Mouse (Mus musculus): ENCODE data around the gene Tab1. TPM values are rescaled to one million over a fixed set of nuclear protein-coding genes. Genes with fewer than 3 reads are reported as not detected.

The Tab1 gene
- total and polyA plus RNA-seq, 3 experiments, result 11.6 to 17.7 (median 12.0) TPM

DNA sequence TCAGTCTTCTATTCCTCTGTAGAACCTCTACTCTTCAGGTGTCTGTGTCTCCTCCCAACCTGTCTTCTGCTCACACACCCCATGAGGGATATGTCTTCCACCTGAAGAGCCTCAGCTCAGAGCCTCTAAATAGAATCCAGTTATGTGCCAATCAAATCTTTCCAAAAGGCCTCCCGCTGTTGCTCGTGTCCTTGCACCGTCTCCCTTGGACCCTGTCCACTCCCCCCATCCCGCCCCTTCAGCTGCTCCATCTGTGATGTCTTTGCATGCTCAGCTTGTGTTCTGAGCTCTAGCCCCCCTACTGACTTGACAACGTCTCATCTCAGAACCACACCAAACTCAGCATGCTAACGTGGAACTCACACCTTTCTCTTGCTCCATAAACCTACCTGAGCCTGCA is 1.5 kb upstream of the Tab1 start:
- Histone ChIP-seq H3K79me2 (replicated peaks; ENCODE audit: control insufficient read depth, extremely low read depth, insufficient read depth, poor library complexity, severe bottlenecking) (peaks cover 18% of the 10 kb centered on the region; the same call in 1 of the 2 replicates), H3K4me1 (ENCODE audit: control insufficient read depth in 1 of 2, insufficient read depth in 2 of 2) (peaks cover 6 to 27% of the 10 kb centered on the region in 2 experiments), H3K4me2 (ENCODE audit: insufficient read depth, low read depth, poor library complexity, severe bottlenecking) (no peak overlapping the region), H3K36me3 (replicated peaks in 1 of 2; ENCODE audit: control insufficient read depth in 1 of 2, insufficient read depth in 1 of 2, low read length in 1 of 2) (peaks cover under 1 to 8% of the 10 kb centered on the region in 2 experiments), H3K9me3 (replicated peaks; ENCODE audit: low read length) (no peaks in the 10 kb centered on the region), H3K9ac (ENCODE audit: insufficient read depth, low read depth) (no peak overlapping the region), H3K27ac (ENCODE audit: insufficient read depth, low read depth) (no peak overlapping the region), H3K4me3 (replicated peaks in 1 of 3; ENCODE audit: low read depth in 2 of 3, low read length in 2 of 3, poor library complexity in 1 of 3) (no peak overlapping the region), H3K27me3 (replicated peaks) (no peaks in the 10 kb centered on the region)
- in situ Hi-C loops (cut with MboI; ENCODE audit: low pct_ligation_motif_present, low pct_unique_long_range_greater_than_20kb, low sequenced_read_pairs), result no loop called here
- DNase-seq (ENCODE audit: extremely low read depth), result no peak
- dilution Hi-C loops (cut with MboI; ENCODE audit: extremely low pct_ligation_motif_present, extremely low pct_unique_long_range_greater_than_20kb, low sequenced_read_pairs), result no loop called here
- TF ChIP-seq ZKSCAN1 (IDR thresholded peaks at IDR 0.05; ENCODE audit: borderline replicate concordance, low read depth, low read length), result no peak
- no peak for TF ChIP-seq UBTF (IDR thresholded peaks at IDR 0.05; ENCODE audit: low read depth, low read length)
- TF ChIP-seq TCF12 (IDR thresholded peaks at IDR 0.05; ENCODE audit: low read depth, low read length), result no peak
- TF ChIP-seq NRF1 (IDR thresholded peaks at IDR 0.05; ENCODE audit: low read depth, low read length), result no peak
- TF ChIP-seq ZMIZ1 (IDR thresholded peaks at IDR 0.05; ENCODE audit: low read depth, low read length), result no peak
- no peak for TF ChIP-seq PAX5 (IDR thresholded peaks at IDR 0.05; ENCODE audit: low read length)
- TF ChIP-seq ETS1 (conservative IDR thresholded peaks at IDR 0.05; ENCODE audit: low read depth, low read length), result no peak
- TF ChIP-seq NELFE (IDR thresholded peaks at IDR 0.05; ENCODE audit: low read depth, low read length), result no peak
- no peak for TF ChIP-seq POLR2AphosphoS2 (IDR thresholded peaks at IDR 0.05; ENCODE audit: low read depth, low read length)
- TF ChIP-seq IRF4 (IDR thresholded peaks at IDR 0.05; ENCODE audit: low read depth, low read length), result no peak
- no peak for TF ChIP-seq RAD21 (IDR thresholded peaks at IDR 0.05; ENCODE audit: low read depth, low read length)
- TF ChIP-seq EP300 (IDR thresholded peaks at IDR 0.05; ENCODE audit: low read length), result no peak
- no peak for TF ChIP-seq ELF1 (IDR thresholded peaks at IDR 0.05; ENCODE audit: low read depth, low read length)
- TF ChIP-seq MXI1 (IDR thresholded peaks at IDR 0.05; ENCODE audit: low read depth, low read length), result no peak
- TF ChIP-seq SMC3 (IDR thresholded peaks at IDR 0.05; ENCODE audit: low read depth, low read length), result no peak
- TF ChIP-seq E2F4 (IDR thresholded peaks at IDR 0.05; ENCODE audit: insufficient replicate concordance, low read depth, low read length), result no peak
- TF ChIP-seq POLR2A (IDR thresholded peaks at IDR 0.05; ENCODE audit: low read depth, low read length), result no peak
- TF ChIP-seq MYC (IDR thresholded peaks at IDR 0.05; ENCODE audit: low read depth, low read length), result no peak
- TF ChIP-seq JUN (IDR thresholded peaks at IDR 0.05; ENCODE audit: insufficient read depth, low read depth, low read length), result no peak

DNA sequence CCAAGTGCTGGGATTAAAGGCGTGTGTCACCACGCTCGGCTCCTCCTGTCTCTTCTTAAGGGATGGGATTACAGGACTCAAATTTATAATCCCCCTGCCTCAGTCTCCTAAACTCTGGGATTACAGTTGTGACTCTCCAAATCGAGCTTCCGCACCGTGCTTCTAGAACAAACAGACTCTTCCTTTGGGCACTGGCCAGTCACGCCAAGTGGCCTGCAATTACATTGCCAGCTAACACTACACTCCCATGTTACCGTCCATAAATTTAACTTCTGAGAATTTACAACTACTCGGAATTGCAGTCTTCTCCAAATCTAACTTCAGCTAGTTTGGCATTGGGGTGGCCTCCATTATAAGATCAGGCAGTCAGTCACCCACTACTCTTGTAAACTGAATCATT is 475 bp upstream of the Tab1 start:
- peak overlapping the region in 1 of 3 experiments; percentile 78 for H3K4me3 ChIP-seq (replicated peaks in 1 of 3; ENCODE audit: low read depth in 2 of 3, low read length in 2 of 3, poor library complexity in 1 of 3)
- H3K27me3 ChIP-seq (replicated peaks), result no peaks in the 10 kb centered on the region
- peaks cover 6 to 34% of the 10 kb centered on the region in 2 experiments for H3K4me1 ChIP-seq (ENCODE audit: control insufficient read depth in 1 of 2, insufficient read depth in 2 of 2)

More for the DNA sequence above, 475 bp upstream of the Tab1 start:
- peaks cover 19% of the 10 kb centered on the region; the same call in 1 of the 2 replicates for H3K79me2 ChIP-seq (replicated peaks; ENCODE audit: control insufficient read depth, extremely low read depth, insufficient read depth, poor library complexity, severe bottlenecking)
- H3K27ac ChIP-seq (ENCODE audit: insufficient read depth, low read depth), result no peak overlapping the region
- peaks cover 3 to 18% of the 10 kb centered on the region in 2 experiments for H3K36me3 ChIP-seq (replicated peaks in 1 of 2; ENCODE audit: control insufficient read depth in 1 of 2, insufficient read depth in 1 of 2, low read length in 1 of 2)
- no peaks in the 10 kb centered on the region for H3K9me3 ChIP-seq (replicated peaks; ENCODE audit: low read length)
- 0 out of 2 replicates have a peak overlapping the region, but pooled peaks have one; percentile 36 for H3K9ac ChIP-seq (ENCODE audit: insufficient read depth, low read depth)
- peak overlapping the region; percentile 65; the same call in 1 of the 2 replicates for H3K4me2 ChIP-seq (ENCODE audit: insufficient read depth, low read depth, poor library complexity, severe bottlenecking)
- in situ Hi-C loops (cut with MboI; ENCODE audit: low pct_ligation_motif_present, low pct_unique_long_range_greater_than_20kb, low sequenced_read_pairs), result no loop called here
- dilution Hi-C loops (cut with MboI; ENCODE audit: extremely low pct_ligation_motif_present, extremely low pct_unique_long_range_greater_than_20kb, low sequenced_read_pairs), result no loop called here
- no peak for TF ChIP-seq USF2 (conservative IDR thresholded peaks at IDR 0.05; ENCODE audit: low read depth, low read length)
- 0 out of 2 replicates have a peak, but pooled peaks have one; percentile 7 for TF ChIP-seq UBTF (IDR thresholded peaks at IDR 0.05; ENCODE audit: low read depth, low read length)
- no peak for DNase-seq (ENCODE audit: extremely low read depth)

Data from CH12.LX (cell line).